Mouse (Mus musculus) small intestine, adult 2 months (tissue): ENCODE results near the gene Gm5148. TPM values are rescaled to one million over a fixed set of nuclear protein-coding genes. Genes with fewer than 3 reads are reported as not detected.

Source experiments
- H3K27ac ChIP-seq: fragments of 200-500 bp; 2 replicates; pipeline ENCODE4 v1.5.1; 2012; ENCODE audit warnings: low read depth, low read length, control low read depth, inconsistent platforms; ENCODE audit not compliant: insufficient read depth
- H3K27me3 ChIP-seq: fragments of 200-500 bp; 2 replicates; pipeline ENCODE4 v1.6.1; 2012; ENCODE audit warnings: mild to moderate bottlenecking, moderate library complexity, low read length, inconsistent platforms; ENCODE audit not compliant: control insufficient read depth, insufficient read depth
- H3K36me3 ChIP-seq: fragments of 200-500 bp; 2 replicates; pipeline ENCODE4 v1.6.1; 2012; ENCODE audit warnings: mild to moderate bottlenecking, low read length, control low read depth, inconsistent platforms; ENCODE audit not compliant: control insufficient read depth, insufficient read depth
- H3K4me1 ChIP-seq: fragments of 200-500 bp; 2 replicates; pipeline ENCODE4 v1.6.1; 2012; ENCODE audit warnings: low read length, inconsistent platforms, mixed read lengths; ENCODE audit not compliant: control insufficient read depth, insufficient read depth, insufficient read length
- H3K4me3 ChIP-seq: fragments of 200-500 bp; 2 replicates; pipeline ENCODE4 v1.5.1; 2012; ENCODE audit warnings: low read depth, mild to moderate bottlenecking, control low read depth, inconsistent platforms, low read length, moderate library complexity
- CTCF ChIP-seq: fragments of 200-500 bp; IDR thresholded peaks from 2 replicates; pipeline ENCODE4 v1.5.1; 2012; ENCODE audit warnings: low read depth, mild to moderate bottlenecking, control low read depth, inconsistent platforms, low read length, moderate library complexity, mixed read lengths; ENCODE audit not compliant: insufficient replicate concordance, insufficient read length; ENCODE audit errors: extremely low read depth
- POLR2A ChIP-seq: fragments of 200-500 bp; IDR thresholded peaks from 2 replicates; pipeline ENCODE4 v1.6.1; 2012; ENCODE audit warnings: low read depth, mild to moderate bottlenecking, control low read depth, inconsistent platforms, low read length, moderate library complexity
- WGBS: fragments of 180-500 bp; shearing (Covaris S2); methylation state at CpG from one replicate; pipeline ENCODE4 v1.1.7; 2018; 5-methylcytosine and 5-hydroxymethylcytosine counted together
- polyA plus RNA-seq: library from polyadenylated mRNA; depleted of rRNA; stranded (reverse); fragments of >200 nt; gene quantifications from 2 replicates; pipeline ENCODE4 v1.2.3, GENCODE M21; 2012

Gene Gm5148
- polyA plus RNA-seq, 1 experiment: 1.7 TPM

DNA sequence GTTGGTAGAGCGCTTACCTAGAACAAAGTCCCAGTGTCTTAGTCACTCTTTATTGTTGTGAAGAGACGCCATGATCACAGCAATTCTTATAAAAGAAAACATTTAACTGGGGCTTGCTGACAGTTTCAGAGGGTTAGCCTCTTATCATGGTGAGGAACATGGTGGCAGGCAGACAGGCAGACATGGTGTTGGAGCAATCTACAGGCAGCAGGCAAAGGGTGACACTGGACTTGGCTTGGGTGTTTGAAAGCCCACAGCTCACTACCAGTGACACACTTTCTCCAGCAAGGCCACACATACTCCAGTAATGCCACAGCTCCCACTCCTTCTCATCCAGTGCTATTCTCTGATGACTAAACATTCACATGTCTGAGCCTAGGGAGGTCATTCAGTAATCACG lies 30.3 kb upstream of the Gm5148 start:
- 92% methylated on average over 3 of the region's 3 CpGs for WGBS
- TF ChIP-seq CTCF (no peak), POLR2A (no peak)
- Histone ChIP-seq H3K4me3 (no peak overlapping the region), H3K4me1 (peaks cover 14% of the 10 kb centered on the region), H3K27me3 (no peaks in the 10 kb centered on the region), H3K27ac (no peak overlapping the region), H3K36me3 (no peaks in the 10 kb centered on the region)

DNA sequence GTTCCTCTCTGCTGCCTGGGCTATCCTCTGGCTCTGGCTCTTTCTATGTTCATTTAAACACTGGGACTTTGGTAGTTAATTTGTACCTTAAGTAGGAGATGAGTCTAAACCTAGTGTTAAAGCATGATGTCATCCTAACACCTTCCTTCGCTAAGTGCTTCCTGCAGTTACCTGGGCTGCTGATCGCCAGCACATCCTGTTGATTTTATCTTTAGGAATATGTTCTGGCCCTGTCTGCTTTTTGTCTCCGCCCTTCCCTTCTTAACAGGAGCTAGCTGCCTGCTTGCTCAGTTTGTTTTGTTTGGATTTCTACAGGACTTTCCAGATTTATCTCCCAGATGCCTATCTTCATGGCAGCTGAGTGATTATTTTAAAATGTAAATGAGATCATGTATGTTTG lies 28.9 kb upstream of the Gm5148 start:
- peaks cover 13% of the 10 kb centered on the region for H3K4me1 ChIP-seq
- WGBS: 73% methylated on average over 3 of the region's 3 CpGs
- no peaks in the 10 kb centered on the region for H3K36me3 ChIP-seq
- H3K27ac ChIP-seq: 0 out of 2 replicates have a peak overlapping the region, but pooled peaks have one; percentile 30
- no peaks in the 10 kb centered on the region for H3K27me3 ChIP-seq
- TF ChIP-seq CTCF (no peak), POLR2A (no peak)
- H3K4me3 ChIP-seq: no peak overlapping the region

DNA sequence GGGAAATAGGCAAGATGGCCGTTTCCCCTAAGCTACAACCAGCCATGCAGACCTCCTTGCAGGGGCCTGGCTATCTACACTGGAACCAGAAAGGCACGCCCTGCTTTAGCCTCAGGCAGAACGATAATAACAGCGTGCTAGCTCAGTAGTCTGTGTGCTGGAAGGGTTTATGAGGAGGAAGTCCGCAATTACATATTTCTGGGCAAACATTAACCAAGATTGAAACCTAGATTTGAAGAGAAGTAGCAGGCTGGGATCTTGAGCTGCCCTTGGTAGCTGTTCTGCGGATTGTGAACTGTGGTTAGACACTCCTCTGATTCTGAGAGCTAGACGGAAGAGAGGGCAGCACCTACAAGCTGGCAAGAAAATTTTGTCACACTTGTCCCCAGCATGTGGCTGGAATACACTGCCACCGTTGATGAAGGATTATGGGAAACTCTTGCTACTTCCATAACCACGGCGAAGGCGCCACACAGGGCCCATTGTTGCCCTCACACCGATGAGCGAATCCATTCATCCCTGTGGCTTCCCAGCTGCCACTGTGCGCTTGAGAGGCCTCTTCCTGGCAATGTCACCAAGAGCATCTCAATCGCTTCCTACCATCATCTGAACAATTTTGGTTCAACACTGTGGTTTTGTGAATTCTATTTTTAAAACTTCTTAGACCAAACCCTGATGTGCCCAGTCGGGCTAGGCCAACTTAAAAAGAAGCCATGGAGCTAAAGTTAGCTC lies 23.9 kb upstream of the Gm5148 start:
- WGBS: 32% methylated on average over 16 of the region's 16 CpGs
- TF ChIP-seq POLR2A: no peak
- TF ChIP-seq CTCF: no peak
- peak overlapping the region; percentile 73 for H3K27ac ChIP-seq
- H3K4me1 ChIP-seq: peaks cover 18% of the 10 kb centered on the region
- no peak overlapping the region for H3K4me3 ChIP-seq
- H3K36me3 ChIP-seq: no peaks in the 10 kb centered on the region
- no peaks in the 10 kb centered on the region for H3K27me3 ChIP-seq

DNA sequence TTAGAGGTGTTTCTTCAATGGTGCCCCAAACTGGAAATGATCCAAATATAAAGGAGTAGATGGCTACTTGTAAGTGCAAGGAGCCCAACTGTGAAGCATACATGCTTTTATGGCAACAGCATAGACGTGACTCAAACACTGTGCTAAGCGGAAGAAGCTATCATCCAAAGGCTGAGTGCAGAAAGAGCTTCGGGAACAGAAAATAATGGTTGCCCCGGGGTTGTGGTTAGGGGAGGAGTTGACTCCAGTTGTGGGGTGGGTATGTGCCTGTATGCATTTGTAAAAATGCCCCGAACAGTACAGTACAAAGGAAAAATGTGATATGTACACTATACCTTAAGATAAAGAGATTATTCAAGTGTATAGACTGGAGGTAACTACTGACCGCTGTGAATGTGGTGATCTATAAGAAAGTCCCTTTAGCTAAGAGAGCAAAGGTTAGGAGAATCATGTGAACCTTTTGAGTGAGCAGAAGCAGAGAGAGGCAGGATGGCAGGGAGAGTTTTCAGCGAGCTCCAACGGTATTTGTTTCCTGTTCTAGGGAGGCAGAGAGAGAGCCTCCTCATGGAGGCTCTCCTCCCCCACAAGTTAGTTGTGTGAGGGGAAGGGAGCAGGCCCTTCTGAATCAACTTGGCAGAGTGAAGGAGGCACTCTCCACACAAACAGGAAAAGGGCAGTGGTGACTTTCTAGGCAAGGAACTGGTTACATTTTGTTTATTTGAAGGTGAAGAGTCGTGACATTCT lies 23.1 kb upstream of the Gm5148 start:
- WGBS: 49% methylated on average over 9 of the region's 9 CpGs
- Histone ChIP-seq H3K4me3 (no peak overlapping the region), H3K4me1 (peaks cover 15% of the 10 kb centered on the region), H3K27me3 (no peaks in the 10 kb centered on the region), H3K27ac (peak overlapping the region; percentile 73), H3K36me3 (no peaks in the 10 kb centered on the region)
- TF ChIP-seq CTCF: no peak
- TF ChIP-seq POLR2A: no peak

DNA sequence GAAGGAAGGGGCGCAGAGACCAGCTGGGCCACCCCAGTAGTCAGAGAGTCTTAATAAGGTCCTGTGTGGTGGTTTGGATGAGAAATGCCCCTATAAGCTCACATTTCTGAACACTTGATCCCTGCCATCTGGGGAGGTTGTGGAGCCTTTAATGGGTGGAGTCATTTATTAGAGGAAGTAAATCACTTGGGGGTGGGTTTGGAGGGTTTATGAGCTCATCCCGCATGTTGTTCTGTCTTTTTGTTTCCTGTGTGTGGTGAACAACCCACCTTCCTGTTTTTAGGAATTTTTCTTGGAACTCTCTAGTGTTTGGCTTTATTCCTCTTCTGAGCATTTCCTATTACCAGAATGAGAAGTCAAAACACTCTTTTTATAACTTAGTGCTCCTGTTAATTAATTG lies 19.8 kb upstream of the Gm5148 start:
- no peak overlapping the region for H3K27ac ChIP-seq
- no peak for TF ChIP-seq POLR2A
- TF ChIP-seq CTCF: no peak
- H3K27me3 ChIP-seq: no peaks in the 10 kb centered on the region
- peaks cover 15% of the 10 kb centered on the region for H3K4me1 ChIP-seq
- WGBS: 77% methylated on average over 2 of the region's 2 CpGs
- no peak overlapping the region for H3K4me3 ChIP-seq
- H3K36me3 ChIP-seq: no peaks in the 10 kb centered on the region

DNA sequence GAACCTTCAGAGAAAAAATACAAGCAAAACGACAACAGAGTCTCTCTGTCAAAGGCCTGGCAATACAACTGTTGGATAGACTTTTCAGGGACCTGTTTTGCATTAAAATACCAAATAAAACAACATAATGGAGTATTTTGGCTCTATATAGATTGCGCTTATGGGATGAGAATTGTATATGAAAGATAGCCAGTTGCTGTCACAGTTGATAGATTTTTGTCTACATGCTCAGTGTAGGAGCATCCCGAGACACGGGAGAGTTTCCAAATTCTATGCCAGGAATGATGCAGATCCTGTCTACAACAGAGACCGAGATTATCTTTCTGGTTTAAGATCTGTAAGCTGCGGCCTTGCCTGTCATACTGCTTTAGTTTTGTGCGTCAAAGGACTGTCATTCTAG lies 15.7 kb upstream of the Gm5148 start:
- TF ChIP-seq CTCF: no peak
- TF ChIP-seq POLR2A: no peak

More for the DNA sequence above, 15.7 kb upstream of the Gm5148 start:
- Histone ChIP-seq H3K4me1 (peaks cover 2% of the 10 kb centered on the region; the same call in 1 of the 2 replicates), H3K4me3 (no peak overlapping the region), H3K27me3 (no peaks in the 10 kb centered on the region), H3K36me3 (no peaks in the 10 kb centered on the region), H3K27ac (no peak overlapping the region)
- WGBS: 86% methylated on average over 7 of the region's 7 CpGs
